Mouse (Mus musculus) erythroblast, embryonic 14.5 days (primary cell): Measurements from ENCODE around the gene Olfr1507.

Source experiments
- GATA1 ChIP-seq: IDR thresholded peaks from 2 replicates; pipeline ENCODE4 v1.6.1; 2012; ENCODE audit warnings: low read length, inconsistent platforms, mixed read lengths
- TAL1 ChIP-seq: IDR thresholded peaks from 3 replicates; pipeline ENCODE4 v1.6.1; 2012; ENCODE audit warnings: low read length, inconsistent platforms, mixed read lengths

GRCm38 (mm10) chr14:52467395-52467794 is 28.2 kb downstream of the Olfr1507 start, which contains the start of gene Olfr1508:
- TF ChIP-seq TAL1 (no peak), GATA1 (no peak)
